Comparison of ENCODE assay signal across 20 mouse cellular contexts in genomic region chr1:192448512-192448911, GRCm38 (mm10).
DNase-seq lines count a peak whose midpoint lies in the region; ATAC-seq and TF ChIP-seq lines count a peak whose summit lies in the region.
"Had no signal": no experiment of that assay in that cellular context is flagged by ENCODE, and none has a peak within 500 bp of the region (broad histone marks: within the 10 kb centered on the region; RNA-seq: fewer than 3 reads in every experiment).

No protein-coding gene starts in this region.

- H3K4me3 ChIP-seq in left cerebral cortex, adult 2 months: no peak overlapping the region
- H3K4me3 ChIP-seq in embryonic facial prominence, embryonic 14.5 days (ENCODE audit: low read depth, low read length): no peak overlapping the region
- no peak overlapping the region for H3K4me3 ChIP-seq in liver, postnatal 0 days (ENCODE audit: low read depth, low read length)
- H3K4me3 ChIP-seq: forebrain, embryonic 10.5 days; heart, adult 2 months; heart, embryonic 15.5 days; hindbrain, embryonic 13.5 days had no signal

- no peaks in the 10 kb centered on the region for H3K36me3 ChIP-seq in embryonic facial prominence, embryonic 14.5 days (ENCODE audit: control insufficient read depth, insufficient read depth, low read length)
- no peaks in the 10 kb centered on the region for H3K36me3 ChIP-seq in liver, postnatal 0 days (replicated peaks; ENCODE audit: insufficient read depth, low read length)
- H3K36me3 ChIP-seq: forebrain, embryonic 10.5 days; G1E; heart, embryonic 15.5 days; hindbrain, embryonic 13.5 days had no signal

- no peak overlapping the region for H3K9ac ChIP-seq in embryonic facial prominence, embryonic 14.5 days (ENCODE audit: low read depth, low read length)
- no peak overlapping the region for H3K9ac ChIP-seq in liver, postnatal 0 days (replicated peaks)
- H3K9ac ChIP-seq: heart, embryonic 15.5 days; hindbrain, embryonic 13.5 days had no signal

- peaks cover 19% of the 10 kb centered on the region for H3K4me1 ChIP-seq in embryonic facial prominence, embryonic 14.5 days (ENCODE audit: control insufficient read depth, insufficient read depth, low read length)
- no peaks in the 10 kb centered on the region for H3K4me1 ChIP-seq in liver, postnatal 0 days (ENCODE audit: insufficient read depth)

- ATAC-seq in embryonic facial prominence, embryonic 14.5 days (ENCODE audit: low read depth): no peak
- ATAC-seq in liver, postnatal 0 days: no peak
- ATAC-seq: forebrain, embryonic 14.5 days; hindbrain, postnatal 0 days had no signal

- no peaks in the 10 kb centered on the region for H3K9me3 ChIP-seq in embryonic facial prominence, embryonic 14.5 days (ENCODE audit: control insufficient read depth, low read length)
- no peaks in the 10 kb centered on the region for H3K9me3 ChIP-seq in liver, postnatal 0 days (ENCODE audit: low read length)
- H3K9me3 ChIP-seq: forebrain, embryonic 10.5 days; heart, embryonic 15.5 days; hindbrain, embryonic 13.5 days had no signal

- H3K4me2 ChIP-seq in embryonic facial prominence, embryonic 14.5 days (ENCODE audit: low read depth, low read length): no peak overlapping the region
- H3K4me2 ChIP-seq in liver, postnatal 0 days (ENCODE audit: low read depth, low read length): no peak overlapping the region
- H3K4me2 ChIP-seq: heart, embryonic 11.5 days; heart, embryonic 15.5 days; hindbrain, embryonic 13.5 days had no signal

- TF ChIP-seq CTCF in left cerebral cortex, adult 2 months (IDR thresholded peaks at IDR 0.05): no peak
- TF ChIP-seq CTCF in liver, postnatal 0 days (IDR thresholded peaks at IDR 0.05; ENCODE audit: low read depth): no peak

- no peaks in the 10 kb centered on the region for H3K27me3 ChIP-seq in embryonic facial prominence, embryonic 14.5 days (replicated peaks; ENCODE audit: control insufficient read depth, insufficient read depth, low read length)
- H3K27me3 ChIP-seq in liver, postnatal 0 days (ENCODE audit: insufficient read depth, low read length): peaks cover 13% of the 10 kb centered on the region
- H3K27me3 ChIP-seq: hindbrain, embryonic 13.5 days had no signal

- peak overlapping the region; percentile 71 for H3K27ac ChIP-seq in left cerebral cortex, adult 2 months
- H3K27ac ChIP-seq in embryonic facial prominence, embryonic 14.5 days (replicated peaks; ENCODE audit: low read depth, low read length): no peak overlapping the region
- H3K27ac ChIP-seq in liver, postnatal 0 days (ENCODE audit: low read depth): no peak overlapping the region
- H3K27ac ChIP-seq: forebrain, embryonic 10.5 days; heart, adult 2 months; heart, embryonic 15.5 days; hindbrain, embryonic 13.5 days; hindbrain, postnatal 0 days had no signal

- no peak for TF ChIP-seq EP300 in liver, postnatal 0 days (IDR thresholded peaks at IDR 0.05; ENCODE audit: low read depth)

- DNase-seq in kidney, adult 11 months: peak; percentile 24
- no peak for DNase-seq in kidney, postnatal 36 days
- DNase-seq in left cerebral cortex, adult 2 months (ENCODE audit: extremely low spot score in 1 of 2, low spot score in 2 of 2): no peak
- no peak for DNase-seq in left cerebral cortex, postnatal 10 days (ENCODE audit: extremely low spot score in 1 of 2, low spot score in 2 of 2)
- DNase-seq in embryonic facial prominence, embryonic 14.5 days (ENCODE audit: low spot score): peak; percentile 57
- peak; percentile 89 for DNase-seq in gonadal fat pad, adult 2 months (ENCODE audit: low read depth)
- DNase-seq in liver, postnatal 0 days: no peak
- DNase-seq: adrenal gland, postnatal 10 days; cerebellum, adult 8-10 months; cerebellum, postnatal 14 days; gastrocnemius, postnatal 10 days; heart, adult 2 months; heart, postnatal 14 days had no signal

- intact Hi-C loops in left cerebral cortex, adult 2 months (cut with DNase I): no loop called here
- intact Hi-C loops in left cerebral cortex, postnatal 10 days (cut with DNase I): no loop called here

- 60% methylated on average over 1 of the region's 1 CpGs for WGBS in embryonic facial prominence, embryonic 14.5 days
- 76% methylated on average over 1 of the region's 1 CpGs for WGBS in liver, postnatal 0 days (ENCODE audit: insufficient replicate concordance)

Comparison
In these comparisons a context has a peak if more than half of its experiments do, and no peak if none do; other contexts are left out.
1. DNase-seq: peak in kidney, adult 11 months (single experiment), embryonic facial prominence, embryonic 14.5 days (single experiment) and gonadal fat pad, adult 2 months (single experiment); none in kidney, postnatal 36 days (0 of 2), left cerebral cortex, adult 2 months (0 of 2), left cerebral cortex, postnatal 10 days (0 of 2) and liver, postnatal 0 days (single experiment).